Mouse (Mus musculus) intestine, embryonic 14.5 days (tissue): ENCODE measurements at regions not wholly inside any gene's neighbourhood (a gene's known extent, or its start where the extent isn't known, plus 50 kb on each side); places are given as distances from the start of the nearest gene placed in this dataset.

Experiments
- ATAC-seq: fragments of 200-750 bp; cut with Nextera tagmentation; replicated peaks from 2 replicates; pipeline ENCODE4 v1.8.0; 2017; ENCODE audit warnings: low read depth, moderate number of reproducible peaks, moderate TSS enrichment, moderate library complexity; ENCODE audit not compliant: low FRiP score, low TSS enrichment
- DNase-seq: peaks from one replicate; pipeline ENCODE4 v3.0.0-alpha.2; 2018; ENCODE audit warnings: low spot score
- H3K27ac ChIP-seq: fragments of 300-500 bp; sonication (generic); 2 replicates; pipeline ENCODE4 v1.5.1; 2014; ENCODE audit warnings: low read depth, mild to moderate bottlenecking, control low read depth
- H3K27me3 ChIP-seq: fragments of 300-500 bp; sonication (generic); replicated peaks from 2 replicates; pipeline ENCODE4 v1.6.1; 2014; ENCODE audit warnings: low read length, control low read depth; ENCODE audit not compliant: control insufficient read depth, insufficient read depth
- H3K36me3 ChIP-seq: fragments of 300-500 bp; sonication (generic); 2 replicates; pipeline ENCODE4 v1.6.1; 2014; ENCODE audit warnings: low read length, control low read depth; ENCODE audit not compliant: control insufficient read depth, insufficient read depth
- H3K4me1 ChIP-seq: fragments of 300-500 bp; sonication (generic); replicated peaks from 2 replicates; pipeline ENCODE4 v1.6.1; 2014; ENCODE audit warnings: low read length, control low read depth, mixed read lengths; ENCODE audit not compliant: control insufficient read depth, insufficient read depth
- H3K4me2 ChIP-seq: fragments of 300-500 bp; sonication (generic); 2 replicates; pipeline ENCODE4 v1.6.1; 2014; ENCODE audit warnings: low read length
- H3K4me3 ChIP-seq: fragments of 300-500 bp; sonication (generic); 2 replicates; pipeline ENCODE4 v1.5.1; 2014; ENCODE audit warnings: low read depth, low read length, control low read depth, mixed read lengths
- H3K9ac ChIP-seq: fragments of 300-500 bp; sonication (generic); 2 replicates; pipeline ENCODE4 v1.6.1; 2014; ENCODE audit warnings: mild to moderate bottlenecking, low read length
- H3K9me3 ChIP-seq: fragments of 300-500 bp; sonication (generic); 2 replicates; pipeline ENCODE4 v1.6.1; 2016; ENCODE audit warnings: low read length, control low read depth; ENCODE audit not compliant: control insufficient read depth
- WGBS: fragments of 180-500 bp; shearing (Covaris S2); extraction: QIAGEN DNeasy Blood & Tissue Kit; methylation state at CpG from one replicate; pipeline ENCODE4 v1.1.7; 2014; 5-methylcytosine and 5-hydroxymethylcytosine counted together

- no peaks in the 10 kb centered on the region for H3K9me3 ChIP-seq
- H3K4me1 ChIP-seq: no peaks in the 10 kb centered on the region
- WGBS: 62% methylated on average over 3 of the region's 3 CpGs
- no peak overlapping the region for H3K9ac ChIP-seq
- no peak overlapping the region for H3K27ac ChIP-seq
- H3K4me3 ChIP-seq: no peak overlapping the region
- H3K36me3 ChIP-seq: no peaks in the 10 kb centered on the region
- no peak overlapping the region for H3K4me2 ChIP-seq
- ATAC-seq (no peak), DNase-seq (no peak)
- no peaks in the 10 kb centered on the region for H3K27me3 ChIP-seq
Observed at GRCm38 (mm10) chr14:110472176-110472575, 282.8 kb downstream of the Slitrk6 start.

- no peaks in the 10 kb centered on the region for H3K4me1 ChIP-seq
- no peaks in the 10 kb centered on the region for H3K27me3 ChIP-seq
- no peak overlapping the region for H3K4me2 ChIP-seq
- no peaks in the 10 kb centered on the region for H3K36me3 ChIP-seq
- no peaks in the 10 kb centered on the region for H3K9me3 ChIP-seq
- H3K9ac ChIP-seq: no peak overlapping the region
- WGBS: 88% methylated on average over 1 of the region's 1 CpGs
- no peak overlapping the region for H3K27ac ChIP-seq
- ATAC-seq: no peak
- no peak overlapping the region for H3K4me3 ChIP-seq
- DNase-seq: no peak
Observed at GRCm38 (mm10) chr14:110470714-110471113, 284.2 kb downstream of the Slitrk6 start.

- WGBS: 80% methylated on average over 6 of the region's 6 CpGs
- no peak overlapping the region for H3K27ac ChIP-seq
- H3K27me3 ChIP-seq: no peaks in the 10 kb centered on the region
- no peak overlapping the region for H3K9ac ChIP-seq
- no peaks in the 10 kb centered on the region for H3K36me3 ChIP-seq
- H3K9me3 ChIP-seq: no peaks in the 10 kb centered on the region
- no peak overlapping the region for H3K4me2 ChIP-seq
- ATAC-seq: no peak
- no peak overlapping the region for H3K4me3 ChIP-seq
- H3K4me1 ChIP-seq: no peaks in the 10 kb centered on the region
- no peak for DNase-seq
Observed at GRCm38 (mm10) chr14:110468457-110469311, 286.3 kb downstream of the Slitrk6 start.
